Mouse (Mus musculus): ENCODE results near the gene Sult6b2. TPM values are rescaled to one million over a fixed set of nuclear protein-coding genes. Genes with fewer than 3 reads are reported as not detected.

Sult6b2 gene
- total RNA-seq, 2 experiments from 2014 or later, result 0.28 TPM; not detected in 1

GRCm38 (mm10) chr6:142814011-142814410 lies 9.7 kb upstream of the Sult6b2 start:
- intact Hi-C loops (cut with DNase I), result loop anchor here (1.0 kb wide), 2 partner anchors 35 to 151 kb away; no protein-coding TSS in a partner anchor
- DNase-seq, result no peak

- DNase-seq, result no peak
- intact Hi-C loops (cut with DNase I), result no loop called here
Observed at GRCm38 (mm10) chr6:142812969-142813368, 8.7 kb upstream of the Sult6b2 start.

- no peak for DNase-seq
- intact Hi-C loops (cut with DNase I), result no loop called here
Observed at GRCm38 (mm10) chr6:142810239-142810638, 5.9 kb upstream of the Sult6b2 start.

- intact Hi-C loops (cut with DNase I), result no loop called here
- no peak for DNase-seq
Observed at GRCm38 (mm10) chr6:142809373-142810098, 5.2 kb upstream of the Sult6b2 start.

GRCm38 (mm10) chr6:142806326-142806725 lies 2.0 kb upstream of the Sult6b2 start:
- DNase-seq, result no peak
- intact Hi-C loops (cut with DNase I), result no loop called here

GRCm38 (mm10) chr6:142802617-142803525 lies 1.4 kb downstream of the Sult6b2 start:
- no peak for DNase-seq
- intact Hi-C loops (cut with DNase I), result no loop called here

GRCm38 (mm10) chr6:142801687-142802086 lies 2.6 kb downstream of the Sult6b2 start:
- no peak for DNase-seq
- intact Hi-C loops (cut with DNase I), result no loop called here

- DNase-seq, result no peak
- intact Hi-C loops (cut with DNase I), result no loop called here
Observed at GRCm38 (mm10) chr6:142799704-142800374, 4.5 kb downstream of the Sult6b2 start.

- no peak for DNase-seq
- intact Hi-C loops (cut with DNase I), result no loop called here
Observed at GRCm38 (mm10) chr6:142798837-142799236, 5.5 kb downstream of the Sult6b2 start.

- DNase-seq, result no peak
- intact Hi-C loops (cut with DNase I), result no loop called here
Observed at GRCm38 (mm10) chr6:142797996-142798395, 6.3 kb downstream of the Sult6b2 start.

GRCm38 (mm10) chr6:142795655-142796441 lies 8.5 kb downstream of the Sult6b2 start:
- DNase-seq, result no peak
- intact Hi-C loops (cut with DNase I), result no loop called here

- no peak for DNase-seq
- intact Hi-C loops (cut with DNase I), result no loop called here
Observed at GRCm38 (mm10) chr6:142795087-142795486, 9.2 kb downstream of the Sult6b2 start.

- no peak for DNase-seq
- intact Hi-C loops (cut with DNase I), result no loop called here
Observed at GRCm38 (mm10) chr6:142793468-142793867, 10.8 kb downstream of the Sult6b2 start.

GRCm38 (mm10) chr6:142792241-142792968 lies 11.9 kb downstream of the Sult6b2 start:
- no peak for DNase-seq
- intact Hi-C loops (cut with DNase I), result no loop called here

- no peak for DNase-seq
- intact Hi-C loops (cut with DNase I), result no loop called here
Observed at GRCm38 (mm10) chr6:142789736-142790135, 14.6 kb downstream of the Sult6b2 start.

GRCm38 (mm10) chr6:142788042-142788987 lies 16.0 kb downstream of the Sult6b2 start:
- no peak for DNase-seq
- intact Hi-C loops (cut with DNase I), result no loop called here

GRCm38 (mm10) chr6:142786106-142786505 lies 18.2 kb downstream of the Sult6b2 start:
- no peak for DNase-seq
- intact Hi-C loops (cut with DNase I), result no loop called here

GRCm38 (mm10) chr6:142785343-142785742 lies 19.0 kb downstream of the Sult6b2 start:
- DNase-seq, result peak; percentile 48 to 57
- intact Hi-C loops (cut with DNase I), result no loop called here

Data from heart, postnatal 36 days (tissue).